Mouse (Mus musculus) heart, adult 2 months (tissue): ENCODE measurements around the gene Fkbp9.

Experiments used
- CTCF ChIP-seq: fragments of 200-600 bp; IDR thresholded peaks from 2 replicates; pipeline ENCODE4 v1.8.1; 2022; ENCODE audit warnings: antibody characterized with exemption, mild to moderate bottlenecking, moderate library complexity
- POLR2A ChIP-seq: fragments of 200-500 bp; IDR thresholded peaks from 2 replicates; pipeline ENCODE4 v1.6.1; 2011; ENCODE audit warnings: mild to moderate bottlenecking, low read depth, low read length, control low read depth; ENCODE audit not compliant: insufficient read depth

DNA sequence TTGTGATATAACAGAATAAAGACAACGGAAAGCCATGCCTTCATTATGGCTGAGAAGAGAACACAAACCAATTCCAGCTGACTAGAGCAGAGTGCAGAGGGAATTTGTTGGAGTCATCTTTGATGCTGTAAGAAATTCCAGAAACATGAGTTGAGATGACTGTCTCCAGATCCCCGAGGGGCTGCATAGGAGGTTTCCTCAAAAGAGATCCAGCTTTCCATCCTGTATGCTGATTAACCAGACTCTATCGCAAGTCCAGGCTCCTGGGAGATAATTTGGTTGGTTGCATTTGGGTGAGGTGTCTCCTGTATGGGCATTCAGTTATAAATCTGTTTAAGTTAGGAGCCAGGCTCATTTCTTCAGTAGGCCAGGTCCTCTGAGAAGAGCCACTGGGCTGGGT, 5.8 kb downstream of the Fkbp9 start:
- TF ChIP-seq CTCF (no peak), POLR2A (no peak)
